Mouse (Mus musculus): ENCODE measurements around the gene Bcas1.

DNA sequence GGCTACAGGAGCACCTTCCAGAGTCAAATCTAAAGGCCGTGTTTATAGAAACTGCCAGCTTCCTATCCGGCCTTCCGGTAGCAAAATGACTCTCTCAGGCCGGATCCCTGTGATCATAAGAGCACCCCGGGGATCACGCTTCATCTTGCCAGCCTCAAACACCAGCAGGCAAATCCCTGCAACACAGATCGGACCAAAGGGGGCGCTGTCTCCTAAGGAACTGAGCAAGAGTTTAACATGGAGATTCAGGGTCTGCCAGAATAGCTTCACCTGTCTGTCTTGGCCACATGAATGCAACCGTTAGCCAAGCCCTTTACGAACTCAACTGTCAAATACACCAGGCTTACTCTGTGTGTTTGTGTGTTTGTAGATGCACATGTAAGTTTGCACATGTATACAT is 8.9 kb downstream of the Bcas1 start:
- TF ChIP-seq CTCF (IDR thresholded peaks at IDR 0.05; ENCODE audit: low read depth, low read length) (no peak), GATA1 (IDR thresholded peaks at IDR 0.05; ENCODE audit: borderline replicate concordance, low read length) (no peak), POLR2AphosphoS5 (IDR thresholded peaks at IDR 0.05; ENCODE audit: insufficient replicate concordance, low read depth, low read length) (no peak)

Data from G1E (cell line).